Mouse (Mus musculus) hindbrain, postnatal 0 days (tissue): ENCODE measurements at regions not wholly inside any gene's neighbourhood (a gene's known extent, or its start where the extent isn't known, plus 50 kb on each side); places are given as distances from the start of the nearest gene placed in this dataset.

Experiments
- ATAC-seq: fragments of 200-750 bp; cut with Nextera tagmentation; 2 replicates; pipeline ENCODE4 v1.8.0; 2017; ENCODE audit warnings: mild to moderate bottlenecking, moderate TSS enrichment, moderate library complexity
- DNase-seq: peaks from one replicate; pipeline ENCODE4 v3.0.0-alpha.2; 2015; ENCODE audit warnings: low spot score
- H3K27ac ChIP-seq: fragments of 300-500 bp; sonication (generic); 2 replicates; pipeline ENCODE4 v1.5.1; 2014; ENCODE audit warnings: mild to moderate bottlenecking
- H3K27me3 ChIP-seq: fragments of 300-500 bp; sonication (generic); 2 replicates; pipeline ENCODE4 v1.6.1; 2014; ENCODE audit warnings: low read length, mixed read lengths; ENCODE audit not compliant: insufficient read depth
- H3K36me3 ChIP-seq: fragments of 300-500 bp; sonication (generic); 2 replicates; pipeline ENCODE4 v1.6.1; 2014; ENCODE audit warnings: low read length, mixed read lengths; ENCODE audit not compliant: insufficient read depth
- H3K4me1 ChIP-seq: fragments of 300-500 bp; sonication (generic); 2 replicates; pipeline ENCODE4 v1.6.1; 2014; ENCODE audit warnings: antibody characterized with exemption, low read length, mixed read lengths; ENCODE audit not compliant: insufficient read depth
- H3K4me2 ChIP-seq: fragments of 300-500 bp; sonication (generic); 2 replicates; pipeline ENCODE4 v1.6.1; 2014; ENCODE audit warnings: low read depth, mild to moderate bottlenecking, low read length, moderate library complexity, mixed read lengths
- H3K4me3 ChIP-seq: fragments of 300-500 bp; sonication (generic); 2 replicates; pipeline ENCODE4 v1.5.1; 2014; ENCODE audit warnings: low read length
- H3K9ac ChIP-seq: fragments of 300-500 bp; sonication (generic); replicated peaks from 2 replicates; pipeline ENCODE4 v1.6.1; 2014; ENCODE audit warnings: mild to moderate bottlenecking, low read length, moderate library complexity, mixed read lengths
- H3K9me3 ChIP-seq: fragments of 300-500 bp; sonication (generic); 2 replicates; pipeline ENCODE4 v1.6.1; 2016; ENCODE audit warnings: low read length, mixed read lengths
- CTCF ChIP-seq: IDR thresholded peaks from 2 replicates; pipeline ENCODE4 v1.5.1; 2016; ENCODE audit warnings: antibody characterized with exemption, control low read depth, low read depth
- WGBS: fragments of 180-500 bp; shearing (Covaris S2); extraction: QIAGEN DNeasy Blood & Tissue Kit; methylation state at CpG from one replicate; pipeline ENCODE4 v1.1.7; 2014; 5-methylcytosine and 5-hydroxymethylcytosine counted together

GRCm38 (mm10) chr14:71543580-71543979 lies 943.9 kb upstream of the Fam160b2 start:
- no peak for ATAC-seq
- H3K9ac ChIP-seq, result no peak overlapping the region

GRCm38 (mm10) chr14:71532074-71532659 lies 932.5 kb upstream of the Fam160b2 start:
- ATAC-seq (no peak), DNase-seq (no peak)
- WGBS, result 68% methylated on average over 11 of the region's 11 CpGs

More at GRCm38 (mm10) chr14:71543580-71543979, 943.9 kb upstream of the Fam160b2 start:
- 87% methylated on average over 3 of the region's 3 CpGs for WGBS
- Histone ChIP-seq H3K4me3 (no peak overlapping the region), H3K27ac (no peak overlapping the region), H3K4me1 (no peaks in the 10 kb centered on the region; the same call in 1 of the 2 replicates), H3K9me3 (no peaks in the 10 kb centered on the region), H3K27me3 (no peaks in the 10 kb centered on the region), H3K4me2 (no peak overlapping the region), H3K36me3 (no peaks in the 10 kb centered on the region)
- no peak for TF ChIP-seq CTCF
- no peak for DNase-seq

GRCm38 (mm10) chr14:71531298-71531697 lies 931.7 kb upstream of the Fam160b2 start:
- TF ChIP-seq CTCF, result no peak

More at GRCm38 (mm10) chr14:71532074-71532659, 932.5 kb upstream of the Fam160b2 start:
- Histone ChIP-seq H3K9me3 (no peaks in the 10 kb centered on the region), H3K36me3 (no peaks in the 10 kb centered on the region), H3K9ac (no peak overlapping the region), H3K27me3 (no peaks in the 10 kb centered on the region), H3K4me2 (no peak overlapping the region), H3K27ac (no peak overlapping the region), H3K4me1 (no peaks in the 10 kb centered on the region), H3K4me3 (no peak overlapping the region)
- TF ChIP-seq CTCF, result no peak

GRCm38 (mm10) chr14:71530421-71530820 lies 930.8 kb upstream of the Fam160b2 start:
- ATAC-seq (no peak), DNase-seq (peak; percentile 27)
- no peaks in the 10 kb centered on the region for H3K27me3 ChIP-seq
- H3K27ac ChIP-seq, result no peak overlapping the region
- H3K9ac ChIP-seq, result no peak overlapping the region
- WGBS, result 72% methylated on average over 6 of the region's 6 CpGs
- H3K4me2 ChIP-seq, result no peak overlapping the region
- H3K4me3 ChIP-seq, result no peak overlapping the region
- no peaks in the 10 kb centered on the region for H3K9me3 ChIP-seq
- no peaks in the 10 kb centered on the region for H3K36me3 ChIP-seq
- TF ChIP-seq CTCF, result peak; percentile 58
- H3K4me1 ChIP-seq, result no peaks in the 10 kb centered on the region

More at GRCm38 (mm10) chr14:71531298-71531697, 931.7 kb upstream of the Fam160b2 start:
- H3K4me3 ChIP-seq, result no peak overlapping the region
- no peak overlapping the region for H3K4me2 ChIP-seq
- H3K27me3 ChIP-seq, result no peaks in the 10 kb centered on the region
- H3K36me3 ChIP-seq, result no peaks in the 10 kb centered on the region
- H3K9ac ChIP-seq, result no peak overlapping the region
- H3K9me3 ChIP-seq, result no peaks in the 10 kb centered on the region
- WGBS, result 76% methylated on average over 2 of the region's 2 CpGs
- no peak overlapping the region for H3K27ac ChIP-seq
- DNase-seq, result no peak
- ATAC-seq, result no peak
- no peaks in the 10 kb centered on the region for H3K4me1 ChIP-seq

GRCm38 (mm10) chr14:71518541-71518940 lies 918.9 kb upstream of the Fam160b2 start:
- 36% methylated on average over 2 of the region's 2 CpGs for WGBS
- TF ChIP-seq CTCF, result no peak

GRCm38 (mm10) chr14:71500851-71501250 lies 901.2 kb upstream of the Fam160b2 start:
- Histone ChIP-seq H3K9me3 (no peaks in the 10 kb centered on the region), H3K4me2 (no peak overlapping the region)

More at GRCm38 (mm10) chr14:71518541-71518940, 918.9 kb upstream of the Fam160b2 start:
- no peak for ATAC-seq
- Histone ChIP-seq H3K27me3 (no peaks in the 10 kb centered on the region), H3K4me1 (no peaks in the 10 kb centered on the region; the same call in 1 of the 2 replicates), H3K27ac (no peak overlapping the region), H3K9me3 (no peaks in the 10 kb centered on the region), H3K36me3 (no peaks in the 10 kb centered on the region), H3K9ac (no peak overlapping the region), H3K4me3 (no peak overlapping the region), H3K4me2 (no peak overlapping the region)
- DNase-seq, result no peak

GRCm38 (mm10) chr14:71491201-71491600 lies 891.6 kb upstream of the Fam160b2 start:
- no peak overlapping the region for H3K4me3 ChIP-seq
- no peak overlapping the region for H3K4me2 ChIP-seq
- DNase-seq (peak; percentile 74), ATAC-seq (peak; percentile 59)
- no peaks in the 10 kb centered on the region for H3K4me1 ChIP-seq
- TF ChIP-seq CTCF, result no peak
- no peaks in the 10 kb centered on the region for H3K36me3 ChIP-seq
- no peaks in the 10 kb centered on the region for H3K9me3 ChIP-seq
- H3K27me3 ChIP-seq, result no peaks in the 10 kb centered on the region
- 64% methylated on average over 7 of the region's 7 CpGs for WGBS
- H3K27ac ChIP-seq, result no peak overlapping the region
- no peak overlapping the region for H3K9ac ChIP-seq

More at GRCm38 (mm10) chr14:71500851-71501250, 901.2 kb upstream of the Fam160b2 start:
- Histone ChIP-seq H3K36me3 (no peaks in the 10 kb centered on the region), H3K27ac (no peak overlapping the region), H3K9ac (no peak overlapping the region), H3K4me3 (no peak overlapping the region), H3K4me1 (no peaks in the 10 kb centered on the region), H3K27me3 (no peaks in the 10 kb centered on the region)
- DNase-seq (peak; percentile 41), ATAC-seq (no peak)
- no peak for TF ChIP-seq CTCF
- 61% methylated on average over 1 of the region's 1 CpGs for WGBS
